Mouse (Mus musculus) C2C12 (cell line): Measurements from ENCODE around the gene Itgb5. TPM values are rescaled to one million over a fixed set of nuclear protein-coding genes. Genes with fewer than 3 reads are reported as not detected.

Source experiments
- H3K27me3 ChIP-seq: one replicate; pipeline ENCODE4 v1.6.1; 2011; ENCODE audit not compliant: control insufficient read depth, insufficient read depth, insufficient read length
- H3K36me3 ChIP-seq: one replicate; pipeline ENCODE4 v1.6.1; 2011; ENCODE audit not compliant: control insufficient read depth, insufficient read depth
- H3K4me3 ChIP-seq: one replicate; pipeline ENCODE4 v1.5.1; 2011; ENCODE audit warnings: mild to moderate bottlenecking, control low read depth; ENCODE audit not compliant: poor library complexity, insufficient read depth, severe bottlenecking
- H3K79me2 ChIP-seq: one replicate; pipeline ENCODE4 v1.6.1; 2011; ENCODE audit not compliant: control insufficient read depth, insufficient read depth
- H3K79me3 ChIP-seq: one replicate; pipeline ENCODE4 v1.6.1; 2011; ENCODE audit warnings: low read depth, control low read depth
- H3ac ChIP-seq: one replicate; pipeline ENCODE3; 2011; ENCODE audit warnings: low read depth; ENCODE audit not compliant: control insufficient read depth, insufficient read length
- CEBPB ChIP-seq: IDR thresholded peaks from one replicate; pipeline ENCODE4 v1.6.1; 2011; ENCODE audit warnings: low read depth, mild to moderate bottlenecking, control low read depth, moderate library complexity
- CTCF ChIP-seq: IDR thresholded peaks from one replicate; pipeline ENCODE4 v1.5.1; 2011; ENCODE audit not compliant: control insufficient read depth, insufficient read depth, insufficient read length
- FOSL1 ChIP-seq: IDR thresholded peaks from one replicate; pipeline ENCODE4 v1.8.0; 2011; ENCODE audit warnings: mild to moderate bottlenecking, low read length; ENCODE audit not compliant: poor library complexity, insufficient read depth, severe bottlenecking
- MAX ChIP-seq: IDR thresholded peaks from one replicate; pipeline ENCODE4 v1.6.1; 2011; ENCODE audit warnings: mild to moderate bottlenecking, control low read depth
- MYOD1 ChIP-seq: IDR thresholded peaks from one replicate; pipeline ENCODE4 v1.6.1; 2011; ENCODE audit warnings: low read depth; ENCODE audit not compliant: control insufficient read depth, insufficient read length
- MYOG ChIP-seq: IDR thresholded peaks from one replicate; pipeline ENCODE4 v1.6.1; 2011; ENCODE audit not compliant: control insufficient read depth, insufficient read length; ENCODE audit errors: extremely low read depth
- USF1 ChIP-seq: IDR thresholded peaks from one replicate; pipeline ENCODE4 v1.6.1; 2011; ENCODE audit warnings: low read depth, mild to moderate bottlenecking, control low read depth, moderate library complexity
- polyA plus RNA-seq: library from polyadenylated mRNA; unstranded; fragments of >200 nt; fragmentation: generic; extraction: Trizol; gene quantifications from one replicate; pipeline ENCODE4 v1.2.1, GENCODE M21; 2012; ENCODE audit warnings: missing spikeins

Itgb5 gene
- polyA plus RNA-seq, 1 experiment, result 46.0 TPM

DNA sequence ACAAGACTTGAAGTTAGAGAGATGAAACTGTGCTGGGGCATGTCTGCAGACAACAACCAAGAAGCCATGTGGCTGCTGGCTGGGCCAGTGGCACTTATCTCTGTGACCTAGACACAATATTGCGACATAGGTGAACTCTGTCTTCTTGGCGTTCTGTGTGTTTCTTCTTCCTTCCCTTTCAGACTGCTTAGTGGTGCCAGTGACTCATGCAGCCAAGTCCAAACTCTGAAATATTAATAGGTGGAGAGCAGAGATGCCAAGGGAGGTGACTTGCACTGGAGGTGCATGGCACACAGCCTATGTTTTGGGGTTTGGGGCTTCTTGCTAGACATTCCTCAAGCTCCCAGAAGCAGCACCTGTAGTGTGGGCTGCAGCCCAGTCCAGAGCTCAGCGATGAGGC, 7.2 kb downstream of the Itgb5 start:
- TF ChIP-seq MAX, result no peak
- TF ChIP-seq MYOD1, result no peak
- peak; percentile 98 for TF ChIP-seq CEBPB
- no peak for TF ChIP-seq MYOG
- H3ac ChIP-seq, result no peak overlapping the region
- H3K79me2 ChIP-seq, result peaks cover 92% of the 10 kb centered on the region
- H3K36me3 ChIP-seq, result no peaks in the 10 kb centered on the region
- H3K27me3 ChIP-seq, result no peaks in the 10 kb centered on the region
- peaks cover 57% of the 10 kb centered on the region for H3K79me3 ChIP-seq
- no peak overlapping the region for H3K4me3 ChIP-seq

DNA sequence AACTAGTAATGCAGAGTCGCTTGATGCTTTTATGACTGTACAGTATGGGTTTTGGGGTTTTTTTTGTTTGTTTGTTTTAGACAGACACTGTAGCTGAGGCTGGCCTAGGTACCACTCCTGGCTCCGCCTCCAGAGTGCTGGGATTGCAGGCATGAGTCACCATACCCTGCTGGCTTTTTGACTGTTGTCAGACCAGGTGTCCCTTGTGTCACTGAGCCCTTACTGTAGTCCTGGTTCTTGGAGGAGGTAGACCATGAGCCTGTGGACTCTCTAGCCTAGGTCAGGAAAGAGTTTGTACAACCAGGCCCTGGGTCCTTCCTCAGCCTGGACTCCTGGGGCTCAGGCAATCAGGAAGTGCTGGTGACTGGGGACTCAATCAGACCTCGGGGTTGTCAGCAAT, 7.7 kb downstream of the Itgb5 start:
- Histone ChIP-seq H3K79me3 (peaks cover 58% of the 10 kb centered on the region), H3K27me3 (no peaks in the 10 kb centered on the region), H3ac (no peak overlapping the region), H3K79me2 (peaks cover 92% of the 10 kb centered on the region), H3K36me3 (no peaks in the 10 kb centered on the region), H3K4me3 (no peak overlapping the region)
- no peak for TF ChIP-seq CTCF
- no peak for TF ChIP-seq CEBPB
- TF ChIP-seq MYOG, result no peak
- TF ChIP-seq USF1, result no peak
- TF ChIP-seq MYOD1, result peak; percentile 29
- TF ChIP-seq MAX, result no peak
- no peak for TF ChIP-seq FOSL1

DNA sequence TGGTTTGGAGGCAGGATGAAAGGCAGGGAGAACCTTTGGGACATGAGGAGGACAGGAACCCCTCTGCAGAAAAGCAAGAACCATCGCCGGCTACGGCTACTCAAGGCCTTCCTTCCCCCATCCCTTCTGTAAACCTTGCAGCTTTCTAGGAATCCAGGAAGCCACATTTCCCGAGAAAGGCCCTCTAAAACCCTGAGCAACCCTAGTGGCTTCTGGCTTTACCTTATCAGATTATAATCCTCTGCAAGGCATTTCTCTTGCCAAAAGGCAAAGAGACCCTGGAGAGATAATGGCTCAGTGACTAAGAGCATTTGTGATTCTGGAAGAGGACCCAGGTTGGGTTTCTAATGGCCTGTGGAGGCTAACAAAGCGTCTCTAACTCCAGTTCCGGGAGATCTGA, 11.2 kb downstream of the Itgb5 start:
- H3ac ChIP-seq, result no peak overlapping the region
- H3K36me3 ChIP-seq, result no peaks in the 10 kb centered on the region
- TF ChIP-seq USF1, result no peak
- TF ChIP-seq MAX, result no peak
- no peak for TF ChIP-seq MYOG
- TF ChIP-seq CTCF, result no peak
- no peak for TF ChIP-seq MYOD1
- TF ChIP-seq FOSL1, result no peak
- TF ChIP-seq CEBPB, result no peak
- H3K79me2 ChIP-seq, result peaks cover 68% of the 10 kb centered on the region
- no peak overlapping the region for H3K4me3 ChIP-seq
- H3K79me3 ChIP-seq, result peaks cover 50% of the 10 kb centered on the region
- H3K27me3 ChIP-seq, result no peaks in the 10 kb centered on the region

DNA sequence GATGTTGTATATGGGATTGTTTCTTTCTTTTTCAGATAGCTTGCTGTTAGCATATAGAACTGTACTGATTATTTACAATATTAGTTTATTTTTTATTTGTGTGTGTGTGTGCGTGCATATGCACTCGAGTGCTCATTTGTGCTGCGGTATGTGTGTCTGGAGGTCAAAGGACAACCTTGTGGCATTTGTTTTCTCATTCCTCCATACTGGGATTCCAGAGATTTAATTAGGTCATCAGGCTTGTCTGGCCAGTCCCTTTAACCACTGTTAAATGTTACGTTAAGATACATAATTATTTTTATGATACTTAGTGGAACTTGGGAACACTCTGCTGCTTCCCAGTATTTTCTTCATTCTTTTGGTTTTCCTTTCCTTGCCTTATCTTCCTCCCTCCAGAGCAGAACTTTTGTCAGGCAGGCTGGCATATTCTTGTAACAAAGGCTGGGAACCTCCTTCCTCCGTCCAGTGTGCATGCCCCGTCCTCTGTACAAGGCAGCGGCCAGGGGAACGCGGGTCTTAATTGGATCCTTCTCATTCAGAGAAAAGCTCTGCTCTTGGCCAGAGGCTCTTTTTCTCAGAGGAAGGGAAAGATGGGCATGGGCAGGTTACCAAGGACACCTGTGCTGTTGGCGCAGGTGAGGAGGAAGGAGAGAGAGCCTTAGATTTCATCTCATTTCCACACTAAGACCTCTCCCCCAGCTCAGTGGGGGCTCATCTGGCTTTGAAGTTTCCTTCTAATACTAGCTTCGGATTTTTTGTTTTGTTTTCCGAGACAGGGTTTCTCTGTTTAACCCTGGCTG, 12.8 kb downstream of the Itgb5 start:
- TF ChIP-seq MAX, result no peak
- no peak for TF ChIP-seq CTCF
- TF ChIP-seq FOSL1, result no peak
- TF ChIP-seq CEBPB, result no peak
- no peak for TF ChIP-seq USF1
- no peak for TF ChIP-seq MYOD1
- TF ChIP-seq MYOG, result no peak
- H3K79me2 ChIP-seq, result peaks cover 59% of the 10 kb centered on the region
- peaks cover 44% of the 10 kb centered on the region for H3K79me3 ChIP-seq
- no peak overlapping the region for H3ac ChIP-seq
- H3K36me3 ChIP-seq, result no peaks in the 10 kb centered on the region
- H3K27me3 ChIP-seq, result no peaks in the 10 kb centered on the region
- no peak overlapping the region for H3K4me3 ChIP-seq

DNA sequence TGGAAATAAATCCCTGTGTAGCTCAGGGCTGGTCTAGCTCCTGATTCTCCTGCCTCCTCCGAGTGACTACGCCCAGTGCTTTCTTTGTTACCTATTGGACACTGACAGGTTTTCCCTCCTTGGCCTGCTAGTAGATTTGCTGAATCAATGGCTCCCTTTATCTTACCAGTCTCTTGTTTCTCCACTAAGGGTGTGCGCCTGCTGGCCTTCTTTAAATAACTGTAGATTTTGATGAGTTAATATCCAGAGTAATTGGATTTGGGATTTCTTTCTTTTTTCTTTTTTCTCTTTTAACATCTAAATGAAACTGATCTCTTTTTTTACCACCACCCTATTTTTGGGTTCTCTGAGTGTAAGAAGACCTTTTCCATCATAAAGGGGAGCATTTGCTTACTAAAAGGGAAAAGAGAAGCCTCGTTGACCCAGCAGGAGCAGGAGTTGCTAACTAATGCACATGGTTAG, 14.7 kb downstream of the Itgb5 start:
- no peak for TF ChIP-seq FOSL1
- TF ChIP-seq MYOD1, result no peak
- no peak for TF ChIP-seq CEBPB
- no peak for TF ChIP-seq CTCF
- TF ChIP-seq MYOG, result no peak
- no peak for TF ChIP-seq USF1
- no peak for TF ChIP-seq MAX
- no peaks in the 10 kb centered on the region for H3K36me3 ChIP-seq
- H3K79me2 ChIP-seq, result peaks cover 40% of the 10 kb centered on the region
- H3ac ChIP-seq, result no peak overlapping the region
- H3K27me3 ChIP-seq, result no peaks in the 10 kb centered on the region
- H3K4me3 ChIP-seq, result no peak overlapping the region
- H3K79me3 ChIP-seq, result peaks cover 29% of the 10 kb centered on the region

DNA sequence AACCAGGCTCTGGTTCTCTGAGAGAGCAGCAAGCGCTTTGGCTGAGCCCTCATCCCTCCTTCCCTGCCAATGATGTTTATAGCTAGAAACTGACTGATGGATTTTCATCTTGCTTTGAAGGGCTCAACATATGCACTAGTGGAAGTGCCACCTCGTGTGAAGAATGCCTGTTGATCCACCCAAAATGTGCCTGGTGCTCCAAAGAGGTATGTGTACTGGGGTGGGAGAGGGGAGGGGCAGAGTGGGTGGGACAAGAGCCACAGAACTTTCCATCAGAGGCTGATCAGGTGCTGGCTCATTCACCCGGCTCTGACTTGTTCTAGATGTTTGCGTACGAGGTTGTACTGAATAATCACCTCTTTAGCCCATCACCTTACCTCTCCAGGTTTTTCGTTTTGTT, 15.4 kb downstream of the Itgb5 start:
- Histone ChIP-seq H3K36me3 (no peaks in the 10 kb centered on the region), H3ac (no peak overlapping the region), H3K79me3 (peaks cover 26% of the 10 kb centered on the region), H3K4me3 (no peak overlapping the region), H3K79me2 (peaks cover 33% of the 10 kb centered on the region), H3K27me3 (no peaks in the 10 kb centered on the region)
- TF ChIP-seq MYOD1 (no peak), MAX (no peak), CEBPB (no peak), USF1 (no peak), CTCF (no peak), FOSL1 (no peak), MYOG (no peak)
